9 mouse cellular contexts compared by ENCODE assay signal in the genomic region with DNA sequence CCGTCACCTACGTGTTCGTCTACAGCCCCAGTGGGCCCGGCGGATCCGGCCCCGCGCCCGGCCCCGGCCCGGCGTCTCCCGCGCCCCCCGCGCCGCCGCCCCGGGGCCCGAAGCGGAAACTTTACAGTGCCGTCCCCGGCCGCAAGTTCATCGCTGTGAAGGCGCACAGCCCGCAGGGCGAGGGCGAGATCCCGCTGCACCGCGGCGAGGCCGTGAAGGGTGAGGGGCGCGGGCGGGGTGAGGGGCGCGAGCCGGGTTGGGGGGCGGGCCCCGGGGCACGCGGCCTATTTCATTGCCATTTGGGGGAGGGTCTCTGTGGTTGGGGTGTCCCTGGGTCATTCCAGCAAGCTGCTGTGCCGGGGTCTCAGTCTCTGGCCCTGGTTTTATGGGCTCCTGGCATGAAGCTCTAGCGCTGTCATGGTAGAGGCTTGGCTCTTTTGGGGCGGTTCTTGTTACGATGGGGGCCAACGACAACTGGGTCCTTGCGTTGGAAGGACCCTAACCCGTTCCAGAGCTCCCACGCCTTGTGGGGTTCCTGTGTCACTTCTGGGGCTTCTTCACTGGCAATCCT. TPM values are rescaled to one million over a fixed set of nuclear protein-coding genes. Genes with fewer than 3 reads are reported as not detected.
DNase-seq lines count a peak whose midpoint lies in the region; ATAC-seq and TF ChIP-seq lines count a peak whose summit lies in the region.
"Had no signal": no experiment of that assay in that cellular context is flagged by ENCODE, and none has a peak within 500 bp of the region (broad histone marks: within the 10 kb centered on the region; RNA-seq: fewer than 3 reads in every experiment).

No protein-coding gene starts in this region.

- H3K27ac ChIP-seq in heart, embryonic 11.5 days (ENCODE audit: low read depth, low read length) = no peak overlapping the region
- no peak overlapping the region for H3K27ac ChIP-seq in hindbrain, embryonic 16.5 days (ENCODE audit: low read depth, low read length)
- no peak overlapping the region for H3K27ac ChIP-seq in midbrain, postnatal 0 days (ENCODE audit: low read depth, low read length)

- 22% methylated on average over 48 of the region's 52 CpGs for WGBS in heart, embryonic 11.5 days (ENCODE audit: insufficient replicate concordance)
- WGBS in hindbrain, embryonic 16.5 days = 4% methylated on average over 42 of the region's 52 CpGs
- 8% methylated on average over 44 of the region's 52 CpGs for WGBS in midbrain, postnatal 0 days

- peak overlapping the region; percentile 56 for H3K4me3 ChIP-seq in heart, embryonic 11.5 days (ENCODE audit: low read depth, low read length)
- peak overlapping the region; percentile 68 for H3K4me3 ChIP-seq in hindbrain, embryonic 16.5 days (ENCODE audit: low read length)
- H3K4me3 ChIP-seq in midbrain, postnatal 0 days (ENCODE audit: low read depth, low read length) = peak overlapping the region; percentile 78

- peak overlapping the region; percentile 87 for H3K4me2 ChIP-seq in heart, embryonic 11.5 days
- H3K4me2 ChIP-seq in hindbrain, embryonic 16.5 days (ENCODE audit: low read length) = peak overlapping the region; percentile 90
- H3K4me2 ChIP-seq in midbrain, postnatal 0 days (ENCODE audit: low read depth, low read length, poor library complexity, severe bottlenecking) = peak overlapping the region; percentile 95

- no peak for ATAC-seq in heart, embryonic 11.5 days (replicated peaks; ENCODE audit: insufficient number of reproducible peaks, low FRiP score, low TSS enrichment)
- ATAC-seq in hindbrain, embryonic 16.5 days = 0 out of 2 replicates have a peak, but pooled peaks have one; percentile 11
- ATAC-seq in midbrain, postnatal 0 days (ENCODE audit: low FRiP score) = 0 out of 2 replicates have a peak, but pooled peaks have one; percentile 28

- peaks cover 39% of the 10 kb centered on the region for H3K27me3 ChIP-seq in heart, embryonic 11.5 days (ENCODE audit: control insufficient read depth, insufficient read depth, low read length)
- H3K27me3 ChIP-seq in hindbrain, embryonic 16.5 days (replicated peaks; ENCODE audit: control insufficient read depth, insufficient read depth, low read length) = 0 out of 2 replicates have a peak, but pooled peaks cover 2% of the 10 kb centered on the region
- H3K27me3 ChIP-seq in midbrain, postnatal 0 days (ENCODE audit: insufficient read depth, low read length) = no peaks in the 10 kb centered on the region

- H3K36me3 ChIP-seq in heart, embryonic 11.5 days (ENCODE audit: control insufficient read depth, insufficient read depth, low read length) = no peaks in the 10 kb centered on the region
- H3K36me3 ChIP-seq in hindbrain, embryonic 16.5 days (ENCODE audit: control insufficient read depth, insufficient read depth, low read length) = 0 out of 2 replicates have a peak, but pooled peaks cover 4% of the 10 kb centered on the region
- peaks cover 22% of the 10 kb centered on the region for H3K36me3 ChIP-seq in midbrain, postnatal 0 days (ENCODE audit: insufficient read depth, low read length)

- H3K9ac ChIP-seq in heart, embryonic 11.5 days (ENCODE audit: low read depth, low read length) = no peak overlapping the region
- peak overlapping the region; percentile 70 for H3K9ac ChIP-seq in hindbrain, embryonic 16.5 days (ENCODE audit: low read depth, low read length)
- peak overlapping the region; percentile 78 for H3K9ac ChIP-seq in midbrain, postnatal 0 days (replicated peaks; ENCODE audit: low read length, poor library complexity, severe bottlenecking)

- no peaks in the 10 kb centered on the region for H3K4me1 ChIP-seq in heart, embryonic 11.5 days (ENCODE audit: control insufficient read depth, insufficient read depth, low read length)
- peaks cover 14% of the 10 kb centered on the region for H3K4me1 ChIP-seq in hindbrain, embryonic 16.5 days (ENCODE audit: control insufficient read depth, insufficient read depth, low read depth, low read length)
- H3K4me1 ChIP-seq in midbrain, postnatal 0 days (ENCODE audit: insufficient read depth, low read length) = 0 out of 2 replicates have a peak, but pooled peaks cover 3% of the 10 kb centered on the region

- no peaks in the 10 kb centered on the region for H3K9me3 ChIP-seq in heart, embryonic 11.5 days (replicated peaks; ENCODE audit: control insufficient read depth, low read length)
- H3K9me3 ChIP-seq in hindbrain, embryonic 16.5 days (ENCODE audit: control insufficient read depth, low read length) = no peaks in the 10 kb centered on the region
- H3K9me3 ChIP-seq in midbrain, postnatal 0 days (ENCODE audit: low read length) = no peaks in the 10 kb centered on the region

- TF ChIP-seq CTCF in midbrain, postnatal 0 days (IDR thresholded peaks at IDR 0.05) = no peak

- no peak for DNase-seq in heart, postnatal 4 days
- DNase-seq in cerebellum, postnatal 14 days = peak; percentile 43 to 54
- DNase-seq in midbrain, postnatal 0 days (ENCODE audit: low spot score) = no peak
- no peak for DNase-seq in spleen, postnatal 36 days (ENCODE audit: low spot score in 2 of 2)
- DNase-seq in right cerebral cortex, postnatal 4 days = no peak
- DNase-seq in left cerebral cortex, adult 11 months (ENCODE audit: low spot score) = no peak

RNA-seq across cellular contexts. Expression of a gene that starts 24.7 kb away (rescaled TPM):
- polyA plus RNA-seq in heart, embryonic 11.5 days (2014; fragmentation: Nextera tagmentation; extraction: Ambion mirVana) = 2.1 and 2.7 TPM in 2 replicates
- total RNA-seq in heart, postnatal 4 days (2021) = 10 to 100 TPM; 70.0 to 73.7 TPM
- polyA plus RNA-seq in hindbrain, embryonic 16.5 days (2015; fragmentation: Nextera tagmentation; extraction: Ambion mirVana) = 7.7 and 8.4 TPM in 2 replicates
- 61.5 and 63.2 TPM in 2 replicates for total RNA-seq in midbrain, postnatal 0 days (2014; rRNA removed)
- polyA plus RNA-seq in midbrain, postnatal 0 days (2015; fragmentation: Nextera tagmentation; extraction: Ambion mirVana) = 8.1 and 12.6 TPM in 2 replicates
- total RNA-seq: CH12.LX had no signal

RNA-seq across cellular contexts. Expression of a gene that starts 44.0 kb away (rescaled TPM):
- 0.20 TPM in 2 replicates for polyA plus RNA-seq in heart, embryonic 11.5 days (2014; fragmentation: Nextera tagmentation; extraction: Ambion mirVana)
- total RNA-seq in heart, postnatal 4 days (2021) = 1 to 10 TPM in 1 of 2 experiments, under 1 TPM in 1; 0.76 to 1.3 TPM
- 0.75 and 0.93 TPM in 2 replicates for polyA plus RNA-seq in hindbrain, embryonic 16.5 days (2015; fragmentation: Nextera tagmentation; extraction: Ambion mirVana)
- total RNA-seq in midbrain, postnatal 0 days (2014; rRNA removed) = 1.7 and 3.5 TPM in 2 replicates
- polyA plus RNA-seq in midbrain, postnatal 0 days (2015; fragmentation: Nextera tagmentation; extraction: Ambion mirVana) = 2.0 and 3.1 TPM in 2 replicates
- total RNA-seq: CH12.LX had no signal

RNA-seq across cellular contexts. Expression of a gene that starts 46.9 kb away (rescaled TPM):
- 9.4 TPM in 2 replicates for polyA plus RNA-seq in heart, embryonic 11.5 days (2014; fragmentation: Nextera tagmentation; extraction: Ambion mirVana)
- total RNA-seq in heart, postnatal 4 days (2021) = 10 to 100 TPM; 12.0 to 14.6 TPM
- polyA plus RNA-seq in hindbrain, embryonic 16.5 days (2015; fragmentation: Nextera tagmentation; extraction: Ambion mirVana) = 35.4 and 37.3 TPM in 2 replicates
- 31.0 and 34.0 TPM in 2 replicates for total RNA-seq in midbrain, postnatal 0 days (2014; rRNA removed)
- 32.4 and 37.1 TPM in 2 replicates for polyA plus RNA-seq in midbrain, postnatal 0 days (2015; fragmentation: Nextera tagmentation; extraction: Ambion mirVana)

Comparison
In these comparisons a context has a peak if more than half of its experiments do, and no peak if none do; other contexts are left out.
1. DNase-seq: peak in cerebellum, postnatal 14 days (2 of 2); none in heart, postnatal 4 days (single experiment), midbrain, postnatal 0 days (single experiment), spleen, postnatal 36 days (0 of 2), right cerebral cortex, postnatal 4 days (single experiment) and left cerebral cortex, adult 11 months (single experiment).
2. Peak in every context shown above with its lines, with median percentiles within 50 percentile points of each other: H3K4me2 ChIP-seq and H3K4me3 ChIP-seq.